ENCODE assay signal across 10 mouse cellular contexts in the genomic region with DNA sequence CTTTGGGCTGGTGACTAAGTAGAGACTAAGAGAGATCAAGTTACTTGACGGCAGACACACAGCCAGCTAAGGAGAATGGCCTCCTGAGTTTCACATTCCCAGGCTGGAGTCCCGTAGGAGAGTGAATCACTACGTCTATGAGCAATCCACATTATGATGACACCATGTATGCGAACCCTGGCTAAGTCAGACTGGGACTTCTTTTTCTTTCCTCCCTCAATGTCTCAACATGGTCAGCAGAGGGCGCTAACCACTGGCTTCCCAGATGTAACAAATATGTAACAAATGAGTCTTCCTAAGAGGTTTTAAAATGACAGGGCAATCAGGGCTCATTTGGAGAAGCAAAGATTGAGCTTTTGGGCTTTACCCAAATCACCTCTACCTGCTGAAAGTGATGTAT. TPM values are rescaled to one million over a fixed set of nuclear protein-coding genes. Genes with fewer than 3 reads are reported as not detected.
DNase-seq lines count a peak whose midpoint lies in the region; ATAC-seq and TF ChIP-seq lines count a peak whose summit lies in the region.
"Had no signal": no experiment of that assay in that cellular context is flagged by ENCODE, and none has a peak within 500 bp of the region (broad histone marks: within the 10 kb centered on the region; RNA-seq: fewer than 3 reads in every experiment).

No protein-coding gene starts in this region.

- no peak overlapping the region for H3K4me3 ChIP-seq in kidney, adult 2 months (ENCODE audit: insufficient read depth, low read depth, low read length)
- H3K4me3 ChIP-seq in kidney, embryonic 15.5 days (replicated peaks): no peak overlapping the region
- H3K4me3 ChIP-seq: embryonic facial prominence, embryonic 12.5 days; liver, embryonic 15.5 days had no signal

- H3K9ac ChIP-seq in kidney, embryonic 15.5 days: no peak overlapping the region
- H3K9ac ChIP-seq: embryonic facial prominence, embryonic 12.5 days; liver, embryonic 15.5 days had no signal

- no peaks in the 10 kb centered on the region for H3K9me3 ChIP-seq in kidney, embryonic 15.5 days (replicated peaks)
- H3K9me3 ChIP-seq: embryonic facial prominence, embryonic 12.5 days; liver, embryonic 15.5 days had no signal

- peak; percentile 53 for DNase-seq in kidney, adult 2 months
- peak; percentile 75 for DNase-seq in Muller cell, postnatal 12 days (ENCODE audit: inconsistent ontology term)
- peak; percentile 7 for DNase-seq in cerebellum, adult 11-12 months
- peak; percentile 44 for DNase-seq in gastrocnemius, postnatal 10 days
- DNase-seq in layer of hippocampus, postnatal 14 days (ENCODE audit: low spot score in 2 of 2): peak; percentile 21 to 72
- DNase-seq in naive thymus-derived CD4-positive, alpha-beta T cell, adult 2 months (ENCODE audit: low read depth): peak; percentile 4
- no peak for DNase-seq in spleen, adult 12 weeks (ENCODE audit: low spot score)

- H3K27ac ChIP-seq in kidney, adult 2 months (ENCODE audit: insufficient read depth, low read depth, low read length): no peak overlapping the region
- H3K27ac ChIP-seq in kidney, embryonic 15.5 days: no peak overlapping the region
- H3K27ac ChIP-seq: liver, embryonic 15.5 days had no signal

- no peak overlapping the region for H3K4me2 ChIP-seq in kidney, embryonic 15.5 days
- H3K4me2 ChIP-seq: embryonic facial prominence, embryonic 12.5 days; liver, embryonic 15.5 days had no signal

- TF ChIP-seq POLR2A in kidney, adult 2 months (IDR thresholded peaks at IDR 0.05; ENCODE audit: low read depth, low read length): no peak

- H3K27me3 ChIP-seq in kidney, adult 2 months (replicated peaks; ENCODE audit: control insufficient read depth, insufficient read depth, low read length): no peaks in the 10 kb centered on the region; the same call in 1 of the 2 replicates
- H3K27me3 ChIP-seq in kidney, embryonic 15.5 days: peaks cover 31% of the 10 kb centered on the region
- H3K27me3 ChIP-seq: embryonic facial prominence, embryonic 12.5 days had no signal

- no peaks in the 10 kb centered on the region for H3K36me3 ChIP-seq in kidney, adult 2 months (ENCODE audit: control insufficient read depth, insufficient read depth, low read length)
- H3K36me3 ChIP-seq in kidney, embryonic 15.5 days: no peaks in the 10 kb centered on the region
- H3K36me3 ChIP-seq: embryonic facial prominence, embryonic 12.5 days; liver, embryonic 15.5 days had no signal

- ATAC-seq in kidney, embryonic 15.5 days (replicated peaks; ENCODE audit: low FRiP score): no peak

- H3K4me1 ChIP-seq in kidney, adult 2 months (ENCODE audit: control insufficient read depth, insufficient read depth, low read length): no peaks in the 10 kb centered on the region; the same call in 1 of the 2 replicates
- H3K4me1 ChIP-seq in kidney, embryonic 15.5 days: peaks cover 31% of the 10 kb centered on the region
- H3K4me1 ChIP-seq: liver, embryonic 15.5 days had no signal

- TF ChIP-seq CTCF in kidney, adult 2 months (conservative IDR thresholded peaks at IDR 0.05; ENCODE audit: insufficient read depth, insufficient read length, low read depth, low read length): peak; percentile 57

- 9% methylated on average over 5 of the region's 5 CpGs for WGBS in kidney, adult 2 months
- 13% methylated on average over 5 of the region's 5 CpGs for WGBS in kidney, embryonic 15.5 days

RNA-seq across cellular contexts. Expression of a gene that starts 36.9 kb away (rescaled TPM):
- 0.81 TPM in 1 of 2 replicates, not detected in the other for polyA plus RNA-seq in kidney, adult 2 months (2012; rRNA removed)
- 0.04 and 0.09 TPM in 2 replicates for polyA plus RNA-seq in kidney, embryonic 15.5 days (2015; fragmentation: Nextera tagmentation; extraction: Ambion mirVana)
- 1 to 10 TPM; 5.1 to 5.8 TPM for total RNA-seq in gastrocnemius, postnatal 10 days (2021)
- 1 to 10 TPM; 2.5 to 3.3 TPM for total RNA-seq in layer of hippocampus, postnatal 14 days (2021)
- polyA plus RNA-seq: liver, embryonic 15.5 days had no signal
